Mouse (Mus musculus): ENCODE data around the gene Limch1.

Limch1 gene

DNA sequence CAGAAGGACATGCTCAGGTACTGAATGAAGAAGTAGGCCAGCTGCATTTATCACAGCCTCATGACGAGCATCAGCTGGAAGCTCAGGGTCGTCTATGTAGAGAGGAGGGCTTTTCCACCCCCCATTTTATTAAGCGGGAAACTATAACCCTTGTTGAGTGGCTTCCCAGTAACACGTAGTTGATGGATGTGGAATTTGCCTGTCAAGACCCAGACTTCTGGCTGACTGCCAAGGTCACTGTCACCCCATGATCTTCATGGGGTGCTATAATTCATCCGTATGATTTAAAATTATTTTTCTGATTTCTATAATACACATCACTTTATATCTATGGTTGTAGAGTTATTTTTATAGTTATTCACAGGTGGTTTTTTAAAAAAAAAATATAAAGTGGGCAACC is 131.4 kb downstream of the Limch1 start:
- DNase-seq (ENCODE audit: low spot score in 2 of 2) = no peak

- no peak for DNase-seq (ENCODE audit: low spot score in 2 of 2)
Observed at GRCm38 (mm10) chr5:66881901-66882341, 136.3 kb downstream of the Limch1 start.

- DNase-seq (ENCODE audit: low spot score in 2 of 2) = no peak
Observed at GRCm38 (mm10) chr5:66882718-66883117, 137.1 kb downstream of the Limch1 start.

DNA sequence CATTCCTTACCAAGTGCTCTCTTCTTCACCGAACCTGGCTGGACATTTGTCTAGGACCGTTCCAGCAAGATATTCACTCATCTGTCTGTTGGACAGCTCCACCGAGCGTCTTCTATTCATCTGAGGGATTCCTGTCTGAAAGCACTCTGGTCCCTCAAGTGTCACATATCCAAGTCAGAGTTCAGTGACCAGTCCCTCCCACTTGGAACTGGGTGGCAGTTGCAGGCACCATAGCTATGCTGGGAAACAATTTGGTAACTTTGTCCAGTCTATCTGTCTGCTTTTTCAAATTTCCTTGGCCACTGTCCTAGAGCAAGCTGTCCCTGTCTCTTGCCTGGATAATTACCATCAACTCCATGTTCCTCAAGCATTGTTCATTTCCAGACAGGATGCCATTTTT is 138.9 kb downstream of the Limch1 start:
- no peak for DNase-seq (ENCODE audit: low spot score in 2 of 2)

GRCm38 (mm10) chr5:66886410-66887120 is 140.9 kb downstream of the Limch1 start:
- no peak for DNase-seq (ENCODE audit: low spot score in 2 of 2)

GRCm38 (mm10) chr5:66888061-66888460 is 142.4 kb downstream of the Limch1 start:
- DNase-seq (ENCODE audit: low spot score in 2 of 2) = no peak

- DNase-seq (ENCODE audit: low spot score in 2 of 2) = peak in 1 of 2 experiments; percentile 35
Observed at GRCm38 (mm10) chr5:66889337-66889736, 143.7 kb downstream of the Limch1 start.

- DNase-seq (ENCODE audit: low spot score in 2 of 2) = no peak
Observed at GRCm38 (mm10) chr5:66895440-66896120, 150.0 kb downstream of the Limch1 start.

GRCm38 (mm10) chr5:66897584-66897983 is 152.0 kb downstream of the Limch1 start:
- DNase-seq (ENCODE audit: low spot score in 2 of 2) = no peak

DNA sequence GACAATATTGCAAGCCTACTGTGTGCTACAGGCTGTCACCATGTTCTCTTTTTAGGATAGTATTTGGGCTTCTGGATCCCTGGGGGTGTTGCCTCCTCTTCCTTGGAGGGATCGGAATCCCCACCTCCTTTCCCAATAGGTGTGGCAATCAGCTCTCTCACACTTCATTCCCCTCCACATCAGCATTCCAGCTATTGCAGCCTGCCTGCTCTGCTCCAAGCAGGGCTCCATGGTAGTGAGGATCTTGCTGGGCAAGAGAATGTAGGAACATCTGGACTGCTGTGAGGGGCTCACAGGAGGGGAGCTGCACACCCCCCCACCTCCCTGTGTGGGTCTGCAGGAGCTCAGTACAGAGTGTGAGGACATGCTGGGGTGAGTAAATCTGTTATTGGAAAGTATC is 152.6 kb downstream of the Limch1 start:
- no peak for DNase-seq (ENCODE audit: low spot score in 2 of 2)

DNA sequence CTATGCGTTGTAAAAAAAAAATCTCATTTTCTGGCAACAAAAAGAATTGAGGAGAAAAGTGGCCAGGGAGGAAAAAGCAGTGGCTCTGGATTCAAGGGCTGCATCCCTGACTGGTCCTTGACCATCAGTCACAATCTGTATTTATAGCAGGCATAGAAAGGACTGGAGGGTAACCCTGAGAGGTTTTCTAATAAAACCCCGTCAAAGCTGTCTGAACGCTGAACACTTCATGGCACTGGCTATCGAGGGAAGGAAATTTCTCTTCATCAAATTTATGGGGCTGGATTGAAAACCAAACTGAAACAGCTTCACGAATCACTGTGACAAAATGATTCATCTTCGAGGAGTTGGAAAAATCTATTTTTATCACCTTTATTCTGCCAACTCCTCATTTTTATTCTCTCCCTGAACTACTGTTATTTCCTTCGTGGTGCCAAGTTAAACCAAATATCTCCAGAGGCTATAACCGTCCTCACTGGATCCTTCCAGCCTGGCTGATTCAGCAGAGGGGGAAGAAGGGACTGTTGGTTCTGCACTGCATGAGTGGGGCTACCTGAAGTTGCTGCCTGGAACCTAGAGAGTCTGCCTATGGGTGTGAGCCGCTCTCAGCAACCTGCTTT is 153.3 kb downstream of the Limch1 start:
- DNase-seq (ENCODE audit: low spot score in 2 of 2) = no peak

GRCm38 (mm10) chr5:66901116-66901515 is 155.5 kb downstream of the Limch1 start:
- no peak for DNase-seq (ENCODE audit: low spot score in 2 of 2)

GRCm38 (mm10) chr5:66904835-66905234 is 159.2 kb downstream of the Limch1 start:
- DNase-seq (ENCODE audit: low spot score in 2 of 2) = no peak

GRCm38 (mm10) chr5:66908883-66909282 is 163.3 kb downstream of the Limch1 start:
- DNase-seq (ENCODE audit: low spot score in 2 of 2) = no peak

GRCm38 (mm10) chr5:66909962-66910361 is 164.3 kb downstream of the Limch1 start:
- DNase-seq (ENCODE audit: low spot score in 2 of 2) = no peak

DNA sequence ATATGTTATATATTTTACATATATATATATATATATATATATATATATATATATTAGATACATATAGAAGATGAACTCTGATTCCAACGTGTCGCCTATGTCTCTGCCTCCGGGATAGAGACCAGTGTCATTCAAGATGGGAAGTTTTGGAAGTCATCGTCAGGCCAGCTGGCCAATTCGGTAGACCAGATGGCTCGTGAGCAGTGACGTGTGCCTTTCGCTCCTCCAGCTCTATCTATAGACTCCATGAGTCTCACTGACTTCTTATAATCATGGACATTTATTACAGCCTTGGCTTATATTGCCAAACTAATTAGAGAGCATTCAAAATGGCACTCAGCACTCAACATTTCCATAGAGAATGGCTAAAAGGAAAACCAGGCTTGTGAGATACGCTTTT is 165.0 kb downstream of the Limch1 start:
- DNase-seq (ENCODE audit: low spot score in 2 of 2) = no peak

GRCm38 (mm10) chr5:66911068-66911467 is 165.4 kb downstream of the Limch1 start:
- no peak for DNase-seq (ENCODE audit: low spot score in 2 of 2)

- no peak for DNase-seq (ENCODE audit: low spot score in 2 of 2)
Observed at GRCm38 (mm10) chr5:66913791-66914190, 168.2 kb downstream of the Limch1 start.

- DNase-seq (ENCODE audit: low spot score in 2 of 2) = no peak
Observed at GRCm38 (mm10) chr5:66917353-66918315, 172.0 kb downstream of the Limch1 start.

DNA sequence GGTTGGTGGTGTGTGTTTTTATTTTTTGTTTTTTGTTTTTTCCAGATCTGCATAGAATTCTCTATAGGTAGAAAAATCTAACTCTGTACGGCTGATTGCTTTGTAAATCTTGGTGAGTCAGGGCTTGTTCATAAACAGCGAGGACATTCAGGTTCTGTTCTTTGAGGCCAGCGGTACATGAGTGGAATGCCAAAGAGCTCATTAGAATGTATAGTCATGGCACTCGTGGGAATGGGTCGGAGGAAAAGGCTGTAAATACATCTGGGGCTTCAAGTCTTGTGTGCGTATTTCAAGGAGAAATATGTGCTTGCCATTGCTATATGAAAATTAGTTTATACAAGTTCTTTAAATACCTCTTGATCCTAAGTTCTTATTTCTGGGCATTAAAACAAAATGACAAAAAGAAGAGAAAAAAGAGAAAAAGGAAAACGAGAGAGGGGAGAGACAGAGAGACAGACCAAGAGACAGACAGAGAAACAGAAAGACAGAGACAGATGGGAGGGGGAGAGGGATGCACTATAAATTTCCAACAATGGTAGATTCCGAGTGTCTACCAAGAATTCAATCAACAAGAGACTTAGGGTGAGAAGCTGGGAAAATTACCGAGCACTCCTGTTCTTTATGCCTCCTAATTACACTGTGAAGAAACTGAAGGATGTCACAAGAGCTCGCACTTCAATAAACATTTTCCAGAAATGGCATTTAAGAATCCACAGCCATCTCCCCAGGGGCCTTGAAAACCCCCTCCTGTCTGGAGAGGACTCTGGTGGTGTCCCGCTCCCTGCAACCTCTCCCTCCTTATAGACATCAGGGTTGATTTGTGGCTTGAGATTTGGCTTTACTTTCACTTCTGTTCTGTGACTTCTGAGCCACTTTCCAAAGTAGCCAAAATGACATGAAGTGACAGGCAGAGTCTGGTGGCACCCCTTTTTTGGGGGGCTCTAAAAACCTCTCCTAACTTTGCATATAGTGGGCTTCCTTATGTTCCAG is 173.0 kb downstream of the Limch1 start:
- DNase-seq (ENCODE audit: low spot score in 2 of 2) = no peak

DNA sequence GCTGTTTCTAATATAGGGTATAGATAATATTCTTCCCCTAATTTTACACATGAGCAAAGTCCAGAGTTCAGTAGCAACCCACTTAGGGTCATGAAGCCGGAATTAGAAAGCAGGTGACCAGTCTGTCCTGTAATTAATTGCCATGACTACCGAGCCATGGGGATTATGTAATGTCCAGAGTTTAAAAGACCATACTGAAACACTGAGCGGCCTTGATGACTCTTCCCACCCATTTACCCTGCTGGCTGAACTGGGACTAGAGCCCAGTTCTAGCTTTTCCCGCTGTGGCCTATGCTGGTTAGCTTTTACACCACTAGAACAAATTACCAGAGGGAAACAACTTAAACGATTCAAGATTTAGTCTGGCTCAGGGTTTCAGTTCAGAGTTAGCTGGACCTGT is 177.0 kb downstream of the Limch1 start:
- no peak for DNase-seq (ENCODE audit: low spot score in 2 of 2)
